Mouse (Mus musculus) 3134 (cell line): ENCODE results near the gene Mterf1b.

Source experiments
- DNase-seq: peaks from one replicate; pipeline ENCODE4 v3.0.0-alpha.2; 2011; ENCODE audit warnings: low spot score; ENCODE audit not compliant: insufficient read length; ENCODE audit errors: extremely low read depth

Gene Mterf1b

GRCm38 (mm10) chr5:4240120-4240519 is 48.0 kb downstream of the Mterf1b start:
- DNase-seq, result no peak

DNA sequence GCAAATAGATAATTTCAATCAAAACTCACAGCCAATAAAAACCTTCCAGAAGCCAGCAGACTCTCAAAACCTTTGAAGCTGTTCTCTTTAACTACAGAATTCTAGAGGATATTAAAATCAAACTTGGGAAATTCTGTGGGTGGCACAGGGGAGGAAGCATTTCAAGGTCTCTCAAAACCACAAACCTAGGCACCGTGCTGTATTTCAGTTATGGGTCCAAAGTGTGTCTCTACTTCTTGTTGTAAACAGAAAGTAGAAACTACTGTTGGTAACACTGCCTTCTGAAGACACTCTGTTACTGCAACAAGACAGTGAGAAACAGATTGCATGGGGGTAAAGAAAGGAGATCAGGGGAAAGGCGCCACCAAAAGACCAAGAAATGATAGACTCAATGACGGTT is 52.8 kb downstream of the Mterf1b start:
- no peak for DNase-seq

DNA sequence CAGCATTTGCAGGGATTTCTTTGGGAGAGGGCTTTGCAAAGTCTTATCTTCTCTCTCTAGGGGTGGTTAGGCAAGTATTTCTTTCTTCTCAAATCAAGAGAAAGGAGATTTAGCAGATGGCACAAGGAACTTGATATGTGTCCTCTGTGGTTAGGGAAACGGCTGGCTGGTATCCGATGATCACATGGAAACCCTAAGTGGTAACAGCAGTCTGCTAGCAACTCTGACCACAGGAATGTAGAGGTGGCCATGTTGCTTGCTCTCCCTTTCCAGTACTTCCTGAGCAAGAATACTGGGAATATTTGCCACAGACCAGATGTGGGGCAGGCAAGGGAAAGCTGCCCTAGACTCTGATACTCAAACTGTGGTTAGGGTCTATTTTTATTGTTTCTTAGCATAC is 53.9 kb downstream of the Mterf1b start:
- DNase-seq, result peak; percentile 63
